Mouse (Mus musculus): ENCODE measurements around the gene Ptprq.

The Ptprq gene

GRCm38 (mm10) chr10:107649687-107650086, 70.2 kb downstream of the Ptprq start:
- DNase-seq (ENCODE audit: low spot score in 2 of 2), result peak in 1 of 2 experiments; percentile 28

- DNase-seq (ENCODE audit: low spot score in 2 of 2), result no peak
Observed at GRCm38 (mm10) chr10:107628104-107628503, 91.7 kb downstream of the Ptprq start.

- no peak for DNase-seq (ENCODE audit: low spot score in 2 of 2)
Observed at GRCm38 (mm10) chr10:107626648-107627047, 93.2 kb downstream of the Ptprq start.

GRCm38 (mm10) chr10:107624211-107624610, 95.6 kb downstream of the Ptprq start:
- no peak for DNase-seq (ENCODE audit: low spot score in 2 of 2)

DNA sequence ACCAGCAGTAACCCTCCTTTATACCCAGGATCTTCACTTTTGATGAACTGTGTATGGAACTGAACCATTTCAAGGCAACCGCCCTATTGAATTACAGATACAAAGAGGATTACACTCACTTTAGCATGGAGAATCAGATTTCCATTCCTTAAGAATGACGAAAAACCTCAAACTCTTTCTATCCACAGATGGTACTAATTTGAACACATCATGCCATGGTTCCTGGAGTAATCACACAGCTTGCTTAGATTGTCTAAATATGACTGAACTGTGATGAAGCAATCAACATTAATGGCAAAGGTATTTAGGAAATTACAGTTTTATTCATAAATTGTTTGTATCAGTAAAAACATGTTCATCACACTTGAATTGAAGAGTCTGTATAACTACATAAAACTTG, 104.4 kb downstream of the Ptprq start:
- DNase-seq (ENCODE audit: low spot score in 2 of 2), result no peak

DNA sequence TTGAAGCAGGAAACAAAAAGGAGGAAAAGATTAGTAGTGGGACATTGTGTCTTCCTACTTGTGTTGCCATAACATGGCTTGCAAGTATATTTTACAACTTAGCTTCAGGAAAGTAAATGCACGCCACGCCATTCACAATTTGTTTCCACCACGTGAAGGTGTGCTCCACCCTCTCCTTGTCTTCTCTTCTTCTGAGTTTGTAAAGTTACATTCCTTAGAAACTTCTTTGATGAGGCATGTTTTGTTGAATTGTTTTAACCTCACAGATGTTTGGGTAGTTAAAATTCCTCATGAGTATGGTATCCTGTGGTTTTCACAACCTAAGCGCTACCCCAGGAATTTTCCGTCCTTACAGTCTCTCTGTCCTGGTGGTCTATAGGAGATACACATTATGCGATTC, 118.5 kb downstream of the Ptprq start:
- DNase-seq (ENCODE audit: low spot score in 2 of 2), result no peak

- DNase-seq (ENCODE audit: low spot score in 2 of 2), result no peak
Observed at GRCm38 (mm10) chr10:107583360-107583759, 136.5 kb downstream of the Ptprq start.

- DNase-seq (ENCODE audit: low spot score in 2 of 2), result no peak
Observed at GRCm38 (mm10) chr10:107569044-107569443, 150.8 kb downstream of the Ptprq start.

DNA sequence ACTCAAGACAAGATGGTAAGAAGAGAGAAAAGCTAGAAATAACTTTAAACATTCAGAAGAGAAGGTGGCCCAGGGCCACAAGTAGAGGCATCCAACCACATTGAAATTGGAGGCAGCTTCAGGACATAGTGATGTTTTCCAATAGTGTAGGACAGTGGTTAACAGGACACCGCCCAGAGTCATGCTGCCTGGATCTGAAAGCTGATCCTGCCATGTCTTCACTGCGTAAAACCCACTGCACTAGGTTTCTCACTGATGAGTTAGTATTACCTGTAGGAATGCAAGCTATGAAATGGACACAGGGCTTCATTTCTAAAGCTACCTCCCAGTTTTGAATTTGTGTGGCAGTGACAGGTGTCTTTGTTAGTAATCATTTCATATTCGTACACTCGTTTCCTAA, 151.6 kb downstream of the Ptprq start:
- DNase-seq (ENCODE audit: low spot score in 2 of 2), result no peak

- no peak for DNase-seq (ENCODE audit: low spot score in 2 of 2)
Observed at GRCm38 (mm10) chr10:107562875-107563274, 157.0 kb downstream of the Ptprq start.

DNA sequence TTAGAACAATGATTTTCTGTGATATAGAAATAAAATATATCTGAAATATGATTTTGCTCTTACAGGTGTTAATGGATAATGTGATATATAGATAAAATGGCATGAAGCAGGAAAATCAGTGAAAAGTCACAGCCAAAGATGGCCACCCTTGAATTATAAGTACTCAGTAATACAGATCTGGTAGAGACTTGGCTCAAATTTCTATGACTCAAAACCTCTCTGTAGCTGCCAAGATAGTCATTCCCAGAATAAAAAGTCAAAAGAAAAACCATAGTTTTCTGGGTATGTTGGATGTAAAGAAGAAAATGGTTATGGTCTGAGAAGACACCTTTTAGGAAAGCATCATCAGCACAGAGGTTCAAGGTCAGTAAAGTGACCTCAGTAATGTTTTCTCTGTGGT, 159.0 kb downstream of the Ptprq start:
- no peak for DNase-seq (ENCODE audit: low spot score in 2 of 2)

DNA sequence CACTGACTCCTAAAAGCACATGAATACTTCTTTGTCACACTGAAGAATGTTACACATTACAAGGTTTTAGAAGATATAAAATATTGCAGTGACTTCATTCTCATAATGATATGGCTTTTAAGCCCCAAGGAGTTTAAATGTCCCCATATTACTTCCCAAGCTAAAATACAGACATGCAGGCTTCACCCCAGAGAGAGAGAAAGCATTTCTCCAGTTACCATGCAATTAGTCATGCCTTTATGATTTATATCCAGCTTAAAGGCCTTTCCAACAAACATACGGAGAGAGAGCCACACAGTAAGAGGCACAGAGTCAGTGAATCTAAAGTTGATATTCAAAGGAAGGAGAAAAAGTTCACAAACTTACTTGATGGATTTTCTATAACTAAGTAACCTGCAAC, 176.8 kb downstream of the Ptprq start:
- no peak for DNase-seq (ENCODE audit: low spot score in 2 of 2)

DNA sequence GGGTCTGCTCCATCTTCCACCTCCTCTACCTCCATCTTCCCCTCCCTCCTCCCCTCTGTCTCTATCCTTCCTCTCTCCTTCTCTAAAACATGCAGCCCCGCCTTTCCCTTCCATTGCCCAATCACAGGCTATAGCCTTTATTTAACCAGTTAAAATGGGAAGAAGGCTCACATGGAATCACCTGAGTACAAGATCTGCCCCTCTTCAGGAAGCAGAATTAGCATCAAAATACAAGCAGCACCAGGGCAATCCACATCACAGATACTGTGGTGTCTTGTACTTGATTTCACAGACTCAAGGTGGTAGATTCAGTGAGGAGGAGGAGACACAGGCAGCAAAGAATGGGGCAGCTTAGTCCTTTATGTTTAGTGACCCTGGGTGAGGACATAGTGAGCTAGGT, 191.1 kb downstream of the Ptprq start:
- DNase-seq (ENCODE audit: low spot score in 2 of 2), result no peak

GRCm38 (mm10) chr10:107519216-107519615, 200.6 kb downstream of the Ptprq start:
- DNase-seq (ENCODE audit: low spot score in 2 of 2), result no peak

DNA sequence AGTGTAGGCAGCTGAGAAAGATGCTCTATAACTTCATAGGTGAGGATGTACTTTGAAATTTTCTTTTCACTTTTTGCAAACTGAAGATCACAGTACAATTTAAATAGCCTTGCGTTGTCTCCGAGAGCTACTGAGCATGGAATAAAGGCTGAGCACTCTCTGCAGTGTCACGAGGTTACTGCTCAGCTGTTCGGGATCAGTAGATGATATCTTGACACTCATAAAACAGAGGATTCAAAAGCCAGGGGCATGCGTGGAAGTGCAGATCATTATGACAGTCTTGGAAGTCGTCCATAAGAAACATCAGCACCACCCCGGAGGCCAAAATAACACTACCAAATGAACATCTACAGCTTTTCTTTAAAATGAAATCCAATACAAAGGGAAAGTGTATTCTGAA, 203.2 kb downstream of the Ptprq start:
- DNase-seq (ENCODE audit: low spot score in 2 of 2), result no peak

DNA sequence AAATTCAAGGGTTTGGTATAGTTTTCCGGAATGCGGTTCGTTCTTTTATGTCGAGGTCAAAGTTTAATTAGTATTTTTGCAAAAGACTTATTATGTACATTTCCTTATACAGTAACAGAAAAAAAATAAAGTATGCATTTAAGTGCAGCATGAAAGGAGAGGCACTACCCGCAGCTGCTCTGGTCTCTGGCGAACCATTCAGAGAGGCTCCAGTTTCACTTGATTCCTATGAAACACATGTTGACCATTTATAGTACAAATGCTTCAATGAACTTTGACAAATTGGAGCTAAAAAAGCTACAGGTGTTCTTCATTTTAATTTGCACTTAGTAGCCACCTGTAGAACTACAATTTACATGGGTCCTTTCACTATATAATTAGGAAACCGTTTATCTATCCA, 205.1 kb downstream of the Ptprq start:
- no peak for DNase-seq (ENCODE audit: low spot score in 2 of 2)

DNA sequence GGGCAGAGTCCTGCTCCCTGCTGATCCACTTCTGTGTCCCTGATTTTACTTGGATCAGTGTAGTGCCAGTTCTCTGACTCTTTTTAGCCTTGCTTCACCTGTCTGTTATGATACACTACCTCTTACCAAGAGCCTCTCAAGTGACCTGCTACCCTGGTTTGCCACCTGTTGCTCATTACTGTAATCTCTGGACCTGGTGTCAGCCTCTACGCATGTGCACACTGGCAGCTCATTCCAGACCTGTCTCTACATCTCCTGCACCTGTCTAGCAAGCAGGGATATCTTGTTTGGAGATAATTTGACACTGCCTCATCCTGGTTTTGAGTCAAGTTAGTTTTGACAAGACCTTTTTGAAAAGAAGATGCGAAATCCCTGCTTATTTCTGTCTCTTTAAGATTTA, 213.5 kb downstream of the Ptprq start:
- DNase-seq (ENCODE audit: low spot score in 2 of 2), result no peak

- no peak for DNase-seq (ENCODE audit: low spot score in 2 of 2)
Observed at GRCm38 (mm10) chr10:107503430-107503829, 216.4 kb downstream of the Ptprq start.

DNA sequence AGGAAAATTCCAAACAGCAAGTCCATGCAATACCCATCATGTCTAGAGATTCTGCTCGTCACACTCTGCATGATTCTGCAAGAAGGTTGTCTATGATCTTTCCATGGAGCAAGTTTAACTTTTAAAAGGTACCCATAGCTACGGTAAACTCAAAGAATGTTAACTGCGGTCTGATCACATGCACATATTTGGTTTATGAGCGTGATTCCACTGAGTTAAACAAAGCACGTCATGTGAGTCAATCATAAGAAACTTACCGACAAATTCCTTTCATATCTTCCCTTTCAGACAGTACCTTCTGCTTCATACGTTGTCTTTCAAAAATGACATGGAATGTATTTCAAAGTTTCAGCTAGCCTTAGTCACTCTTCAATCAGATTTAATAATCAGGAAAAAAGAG, 217.7 kb downstream of the Ptprq start:
- no peak for DNase-seq (ENCODE audit: low spot score in 2 of 2)

DNA sequence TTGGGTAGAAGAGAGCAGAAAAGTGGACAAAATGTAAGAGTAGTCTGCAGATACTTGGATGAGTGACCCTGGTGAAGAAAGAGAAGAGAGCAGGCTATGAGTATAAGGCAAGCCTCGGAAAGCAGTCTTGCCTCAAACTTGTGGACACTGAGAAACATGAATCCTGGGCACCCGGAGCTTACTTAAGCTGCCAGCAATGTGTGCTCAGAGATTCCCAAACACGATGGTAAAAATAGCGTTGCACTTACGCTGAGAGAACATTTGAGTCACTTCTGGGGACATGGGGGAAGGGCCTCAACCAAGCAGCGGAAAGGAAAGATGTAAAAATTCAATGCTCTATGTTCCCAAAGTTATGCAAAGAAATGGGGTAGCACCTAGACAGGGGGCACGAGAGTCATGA, 220.2 kb downstream of the Ptprq start:
- DNase-seq (ENCODE audit: low spot score in 2 of 2), result peak; percentile 23 to 31

GRCm38 (mm10) chr10:107496402-107496801, 223.4 kb downstream of the Ptprq start:
- DNase-seq (ENCODE audit: low spot score in 2 of 2), result no peak

GRCm38 (mm10) chr10:107494568-107494967, 225.3 kb downstream of the Ptprq start, which contains the start of gene Myf6:
Myf6 (minus strand) TSS chr10:107494737.
- DNase-seq (ENCODE audit: low spot score in 2 of 2), result no peak

DNA sequence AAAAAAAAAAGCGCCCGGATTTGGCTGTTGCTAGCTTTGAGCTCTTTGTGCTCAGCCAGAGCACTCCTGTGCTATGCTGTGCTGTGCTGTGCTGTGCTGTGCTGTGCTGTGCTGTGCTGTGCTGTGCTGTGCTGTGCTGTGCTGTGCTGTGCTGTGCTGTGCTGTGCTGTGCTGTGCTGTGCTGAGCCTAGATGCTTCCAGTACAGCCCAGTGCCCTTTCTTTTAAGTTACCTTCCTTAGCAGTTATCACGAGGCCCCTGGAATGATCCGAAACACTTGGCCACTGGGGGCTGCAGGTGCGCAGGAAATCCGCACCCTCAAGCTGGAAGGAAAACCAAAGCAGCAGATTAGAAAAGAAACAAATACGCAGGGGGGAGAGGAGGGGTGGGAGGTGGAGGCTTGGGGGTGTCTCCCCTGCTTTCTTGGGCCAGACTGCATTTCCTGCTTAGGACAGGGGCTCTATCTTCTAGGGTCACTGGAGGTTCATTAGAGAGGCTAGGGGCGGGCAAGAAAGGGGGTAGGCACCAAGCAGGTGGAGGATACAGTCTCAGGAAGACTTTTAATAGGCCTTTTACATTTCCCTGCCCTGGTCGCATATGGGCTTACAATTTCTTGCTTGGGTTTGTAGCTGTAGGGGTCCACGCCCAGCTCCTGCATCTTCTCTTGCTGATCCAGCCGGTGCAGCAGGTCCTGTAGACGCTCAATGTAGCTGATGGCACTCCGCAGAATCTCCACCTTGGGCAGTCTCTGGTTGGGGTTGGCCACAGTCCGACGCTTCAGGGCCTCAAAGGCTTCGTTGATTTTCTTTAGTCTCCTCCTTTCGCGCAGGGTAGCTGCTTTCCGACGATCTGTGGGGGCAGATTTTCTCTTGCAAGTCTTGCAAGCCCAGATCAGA, 226.0 kb downstream of the Ptprq start:
- no peak for DNase-seq (ENCODE audit: low spot score in 2 of 2)

All from left cerebral cortex, adult 9 months (tissue).